Mouse (Mus musculus) brain, embryonic 18.5 days (tissue): ENCODE data around the gene 2310034G01Rik.

ENCODE experiments used
- DNase-seq: peaks from one replicate; pipeline ENCODE4 v3.0.0-alpha.2; 2012; ENCODE audit warnings: low read depth, low spot score

Gene 2310034G01Rik

DNA sequence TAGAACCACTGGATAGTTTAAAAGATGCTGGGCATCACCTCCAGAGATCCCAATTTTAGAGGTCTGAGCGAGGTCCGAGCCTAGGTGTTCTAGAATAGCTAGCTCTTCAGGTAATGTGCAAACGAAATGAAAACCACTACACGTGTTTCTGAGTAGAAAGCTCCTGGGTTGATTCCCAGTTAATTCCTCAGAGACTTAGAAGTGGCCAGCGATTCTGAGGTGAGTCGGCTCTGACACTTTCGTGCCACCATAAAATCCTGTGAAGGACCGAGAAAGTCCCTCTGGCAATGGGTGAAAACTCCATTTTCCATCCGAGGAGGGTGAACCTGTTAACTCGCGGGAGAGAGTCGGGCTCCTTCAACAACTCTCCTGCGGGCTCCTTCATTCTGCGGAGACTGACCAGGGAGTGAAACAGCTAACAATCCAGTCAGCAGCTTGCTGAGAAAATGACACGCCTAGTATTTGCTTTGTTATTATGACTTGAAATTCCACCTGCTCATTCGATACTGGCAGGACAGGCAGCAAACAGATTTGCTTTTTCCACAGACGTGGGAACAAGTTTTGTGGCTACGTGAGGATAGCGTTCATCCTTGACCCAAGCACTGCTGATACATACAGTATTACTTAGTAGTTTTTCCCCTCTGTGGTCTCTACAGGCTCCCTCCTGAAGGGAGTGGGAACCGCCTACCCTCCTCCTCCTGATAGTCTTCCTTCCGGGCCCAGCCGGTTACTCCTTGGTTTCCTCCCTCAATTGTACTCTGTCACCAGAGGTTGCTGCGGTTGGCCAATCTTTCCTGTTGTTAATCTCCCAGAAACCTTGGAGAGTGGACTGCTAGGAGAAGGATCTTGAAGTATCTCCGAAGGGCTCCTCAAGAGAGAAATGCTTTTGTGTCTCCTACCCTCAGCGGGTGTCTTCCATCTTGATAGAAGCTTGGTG lies 7.5 kb upstream of the 2310034G01Rik start:
- no peak for DNase-seq

DNA sequence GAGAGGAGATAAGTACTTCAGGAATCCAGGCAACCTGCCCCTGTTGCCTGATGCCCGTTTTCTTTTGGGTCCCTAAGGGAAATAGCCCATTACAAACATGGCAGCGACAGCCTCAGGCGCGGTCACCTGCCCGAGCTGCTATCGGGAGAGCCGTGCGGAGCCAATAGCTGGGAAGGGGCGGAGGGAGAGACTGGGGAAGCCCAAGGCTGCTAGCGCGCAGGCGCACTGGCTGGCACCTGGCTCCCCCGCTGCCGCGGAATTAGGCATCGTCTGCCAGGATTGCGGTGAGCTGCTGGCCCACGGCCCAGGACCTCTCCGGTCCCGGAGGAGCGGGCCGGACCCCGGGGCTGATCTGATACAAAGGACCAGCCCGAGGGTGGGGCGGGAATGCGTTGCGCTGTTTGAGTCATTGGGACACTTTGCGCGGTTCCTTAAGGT lies 6.6 kb upstream of the 2310034G01Rik start:
- peak; percentile 80 for DNase-seq

DNA sequence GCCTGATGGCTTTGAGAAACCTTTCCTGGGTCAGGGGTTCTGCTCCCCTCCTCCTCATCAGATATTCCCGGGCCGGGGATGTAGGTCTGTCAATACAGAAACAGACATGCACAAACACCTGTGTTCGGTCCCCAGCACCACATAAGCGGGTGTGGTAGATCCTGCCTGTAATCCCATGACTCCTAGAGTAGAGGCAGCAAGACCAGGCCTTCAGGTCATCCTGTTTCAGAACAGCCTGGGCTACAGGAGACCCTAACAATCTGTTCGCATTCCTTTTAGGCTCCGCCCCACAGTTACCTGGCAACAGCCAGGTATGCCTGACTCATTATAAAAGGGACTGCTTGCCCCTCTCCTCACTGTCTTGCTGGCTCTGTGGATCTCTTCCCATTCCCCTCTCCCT lies 552 bp downstream of the 2310034G01Rik start:
- no peak for DNase-seq

DNA sequence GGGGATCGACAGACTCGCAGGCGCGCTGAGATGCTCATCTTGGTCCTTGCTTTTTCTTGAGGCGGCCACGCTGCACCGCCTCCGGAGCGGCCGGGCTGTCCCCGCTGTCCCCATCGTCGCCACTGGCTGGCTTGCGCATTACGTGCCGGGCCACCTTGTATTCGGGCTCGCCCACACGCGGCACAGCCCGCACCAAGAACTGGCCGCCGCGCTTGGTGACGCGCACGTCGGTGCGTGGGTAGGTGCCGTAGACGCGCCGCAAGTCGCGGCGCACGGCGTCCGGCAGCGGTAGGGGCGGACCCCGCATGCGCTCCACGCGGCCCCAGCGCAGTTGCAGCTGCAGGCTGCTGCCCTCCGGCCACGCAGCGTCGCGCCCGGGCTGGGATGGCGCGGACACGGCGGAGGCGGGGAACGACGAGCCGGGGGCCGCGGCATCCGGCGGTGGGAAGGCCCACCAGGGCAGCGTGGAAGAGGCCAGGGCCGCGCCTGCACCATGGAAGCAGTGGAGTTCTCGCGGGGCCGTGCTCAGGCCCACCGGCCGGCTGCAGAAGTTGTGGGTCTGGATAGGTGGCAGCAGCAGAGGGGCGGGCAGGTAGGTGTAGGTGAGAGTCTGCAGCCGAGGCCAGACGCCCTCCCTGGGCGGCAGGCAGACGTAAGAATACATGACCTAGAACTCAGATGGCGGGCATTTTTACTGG lies 1.2 kb downstream of the 2310034G01Rik start:
- DNase-seq, result no peak

DNA sequence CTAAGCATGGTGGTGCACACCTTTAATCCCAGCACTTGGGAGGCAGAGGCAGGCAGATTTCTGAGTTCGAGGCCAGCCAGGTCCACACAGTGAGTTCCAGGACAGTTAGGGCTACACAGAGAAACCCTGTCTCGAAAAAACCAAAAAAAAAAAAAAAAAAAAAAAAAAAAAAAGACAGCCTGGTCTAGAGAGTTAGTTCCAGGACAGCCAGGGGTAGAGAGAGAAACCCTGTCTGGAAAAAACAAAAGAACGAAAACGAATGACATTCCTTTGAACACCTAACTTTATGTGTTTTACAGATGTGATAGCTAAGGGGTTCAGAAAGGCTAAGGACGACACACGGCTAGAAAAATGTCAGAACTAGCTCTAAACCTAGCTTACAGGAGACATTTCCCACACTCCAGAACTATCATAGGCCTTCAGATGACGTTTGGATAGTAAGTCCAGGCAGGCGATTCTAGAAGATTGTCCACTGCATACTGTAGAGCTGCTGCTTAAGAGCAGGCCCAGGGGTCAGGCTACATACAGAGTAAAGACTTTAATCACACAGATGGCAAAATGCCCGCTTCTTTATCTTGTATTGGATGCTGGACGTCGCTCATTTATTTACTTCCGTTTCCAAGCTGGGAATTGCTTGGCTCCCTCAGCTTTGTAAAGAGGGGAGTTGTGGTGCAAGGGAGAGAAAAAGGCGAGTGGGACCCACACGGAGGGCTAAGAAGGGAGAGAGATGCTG lies 2.0 kb downstream of the 2310034G01Rik start:
- no peak for DNase-seq

DNA sequence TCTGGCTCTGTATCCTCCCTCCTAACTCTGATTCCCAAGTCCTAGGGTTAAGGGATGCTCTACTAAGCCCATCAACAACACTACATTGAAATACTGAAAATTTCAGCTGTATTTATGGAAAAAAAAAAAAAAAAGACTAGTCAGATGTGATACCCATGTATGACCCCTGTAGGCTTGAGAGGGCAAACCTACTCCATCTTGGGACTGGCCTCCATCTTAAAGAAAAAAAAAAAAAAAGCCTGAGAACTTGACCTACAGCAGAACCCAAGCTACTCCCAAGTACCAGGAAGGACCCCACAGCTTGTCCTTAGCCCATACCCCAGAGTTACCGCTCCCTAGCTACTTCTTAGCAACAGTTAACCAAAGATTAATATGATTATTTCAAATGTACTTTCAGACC lies 3.0 kb downstream of the 2310034G01Rik start:
- DNase-seq, result no peak

DNA sequence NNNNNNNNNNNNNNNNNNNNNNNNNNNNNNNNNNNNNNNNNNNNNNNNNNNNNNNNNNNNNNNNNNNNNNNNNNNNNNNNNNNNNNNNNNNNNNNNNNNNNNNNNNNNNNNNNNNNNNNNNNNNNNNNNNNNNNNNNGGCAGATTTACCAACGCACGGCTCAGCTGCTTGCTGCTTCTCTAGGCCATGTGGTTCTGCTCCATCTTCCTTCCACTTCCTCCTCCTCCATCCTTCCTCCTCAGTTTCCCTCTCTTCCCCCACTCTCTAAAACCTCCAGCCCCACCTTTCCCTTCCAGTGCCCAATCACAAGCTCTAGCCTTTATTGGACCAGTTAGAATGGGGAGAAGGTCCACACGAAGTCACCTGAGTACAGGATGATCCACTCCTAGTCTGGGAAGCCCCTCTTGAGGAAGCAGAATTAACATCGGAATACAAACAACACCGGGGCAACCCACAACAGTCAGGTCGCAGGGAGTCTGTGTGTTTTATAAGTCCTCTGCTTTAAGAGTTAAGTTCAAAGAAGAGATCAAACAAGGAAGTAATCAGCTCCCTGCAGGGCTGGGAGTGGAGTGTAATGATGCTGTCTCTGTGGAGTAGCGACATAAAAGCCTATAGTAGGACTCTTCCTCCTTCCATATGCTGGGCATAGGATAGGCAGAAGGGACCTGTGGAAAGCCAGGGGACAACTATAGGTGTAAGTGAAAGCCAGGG lies 5.2 kb downstream of the 2310034G01Rik start:
- DNase-seq, result no peak

DNA sequence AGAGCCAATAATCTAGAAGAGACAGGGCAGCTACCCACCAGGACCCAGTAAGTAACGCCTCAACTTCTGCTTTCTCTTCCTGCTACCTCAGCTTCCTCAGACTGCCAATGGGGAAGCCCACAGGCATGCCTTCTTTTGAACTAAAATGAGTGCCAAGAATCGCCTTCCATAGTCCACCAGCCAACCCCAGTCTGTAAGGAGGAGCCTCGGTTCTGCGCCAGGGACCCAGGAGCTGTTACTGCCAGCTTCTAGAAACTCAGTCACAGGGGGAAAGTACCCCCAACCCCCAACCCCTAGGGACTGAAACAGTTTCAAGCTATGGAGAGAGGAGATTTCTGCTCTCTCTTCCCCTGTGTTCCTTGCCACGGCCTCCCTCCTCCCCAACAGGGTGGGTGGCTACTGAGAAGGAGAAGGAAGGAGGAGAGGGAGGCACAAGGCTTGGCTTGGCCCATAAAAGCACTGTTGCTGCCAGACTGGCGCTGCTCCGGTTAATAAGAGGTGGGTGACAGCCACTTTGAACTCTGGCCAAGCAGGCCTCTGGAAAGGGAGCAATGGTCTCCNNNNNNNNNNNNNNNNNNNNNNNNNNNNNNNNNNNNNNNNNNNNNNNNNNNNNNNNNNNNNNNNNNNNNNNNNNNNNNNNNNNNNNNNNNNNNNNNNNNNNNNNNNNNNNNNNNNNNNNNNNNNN lies 10.7 kb downstream of the 2310034G01Rik start:
- no peak for DNase-seq

DNA sequence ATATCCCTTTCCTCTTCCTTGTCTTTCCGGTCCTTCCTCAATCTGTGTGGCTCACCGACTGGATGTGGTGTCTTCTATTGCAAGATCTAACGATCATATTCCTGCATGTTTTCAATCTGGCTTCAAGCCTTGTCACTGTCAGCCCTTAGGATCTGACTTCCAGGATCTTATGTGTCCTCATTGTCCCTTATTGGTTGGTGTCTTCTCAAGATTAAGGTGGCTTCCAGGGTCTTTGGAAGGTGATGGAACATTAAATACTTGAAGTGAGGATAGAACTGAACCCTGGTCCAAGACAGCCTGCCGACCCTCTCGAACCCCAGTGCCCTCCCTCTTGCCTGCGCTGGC lies 11.2 kb downstream of the 2310034G01Rik start:
- DNase-seq, result no peak

DNA sequence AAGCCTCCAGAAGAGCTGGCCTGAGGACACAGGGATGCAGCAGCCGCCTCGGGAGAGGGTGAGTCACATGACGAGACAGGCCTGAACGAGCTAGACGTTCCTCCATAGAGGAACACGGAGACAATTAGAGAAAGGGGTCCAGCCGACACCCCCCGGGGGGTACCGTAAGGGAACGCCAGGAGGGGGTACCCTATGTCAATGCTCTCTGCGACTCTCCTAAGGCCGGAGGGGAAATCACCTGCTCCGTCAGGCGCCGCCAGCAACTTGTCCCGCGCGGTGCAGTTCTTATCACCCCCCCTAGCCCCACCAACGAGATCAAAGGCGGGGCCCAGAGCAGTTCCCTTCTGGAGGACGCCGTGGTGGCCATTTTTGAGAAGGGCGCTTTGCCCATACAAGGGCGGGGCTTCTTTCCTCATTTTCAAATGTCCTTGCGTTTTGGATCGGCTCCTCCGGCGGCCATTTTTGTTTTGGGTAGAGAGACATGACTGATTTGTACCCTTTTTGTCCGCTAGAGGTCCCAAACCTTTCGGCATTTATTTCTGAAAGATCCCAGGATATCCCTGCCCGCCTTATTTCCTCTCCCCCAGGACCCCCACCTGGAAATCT lies 11.7 kb downstream of the 2310034G01Rik start, which contains the start of gene Cuedc2:
Cuedc2 (minus strand) TSS at position 372 of the 606 bp plus-strand sequence.
- peak; percentile 93 for DNase-seq

DNA sequence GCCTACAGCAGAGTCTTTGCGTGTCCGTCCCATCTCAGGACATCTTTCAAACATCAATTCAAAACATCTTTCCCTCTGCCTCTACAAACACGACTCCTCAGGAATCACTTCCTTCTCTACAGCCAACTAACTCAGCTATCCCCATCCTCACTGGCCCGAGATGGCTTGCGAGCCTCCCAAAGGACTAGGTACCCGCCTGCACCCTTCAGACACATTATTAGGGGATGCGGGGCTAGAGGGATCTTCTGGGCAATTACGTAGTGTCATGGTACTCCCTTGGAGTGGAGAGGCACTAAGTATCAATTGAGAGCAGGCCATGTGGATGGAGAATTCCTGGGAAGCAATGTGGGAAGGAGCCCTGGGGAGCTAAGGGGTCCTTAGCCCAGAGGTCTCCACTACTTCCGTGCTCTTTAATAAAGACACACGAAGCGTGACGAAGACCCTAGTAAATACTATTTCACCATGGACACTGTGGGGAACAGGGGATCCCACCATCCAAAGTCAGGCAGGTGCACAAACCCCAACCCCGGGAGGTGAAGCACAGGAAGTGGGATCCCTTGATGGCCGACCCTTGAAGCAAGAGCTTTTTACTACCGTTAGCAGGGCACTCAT lies 12.3 kb downstream of the 2310034G01Rik start:
- DNase-seq, result no peak

DNA sequence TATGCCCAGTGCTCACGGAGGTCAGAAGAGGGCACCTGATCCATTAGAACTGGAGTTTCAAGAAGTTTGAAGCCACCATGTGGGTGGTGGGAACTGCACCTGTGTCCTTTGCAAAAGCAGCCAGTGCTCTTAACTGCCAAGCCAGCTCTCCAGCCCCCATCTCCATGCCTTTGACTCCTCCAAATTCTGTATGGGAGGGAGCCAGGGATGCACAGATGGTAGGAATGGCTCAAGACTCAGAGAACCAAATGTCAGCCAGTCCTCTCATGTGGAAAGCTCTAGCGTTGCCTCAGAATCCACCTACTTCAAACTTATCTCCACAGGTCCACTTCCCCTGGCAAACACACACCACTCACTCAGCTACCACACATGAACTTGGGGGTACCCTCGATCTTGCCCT lies 16.2 kb downstream of the 2310034G01Rik start:
- no peak for DNase-seq

DNA sequence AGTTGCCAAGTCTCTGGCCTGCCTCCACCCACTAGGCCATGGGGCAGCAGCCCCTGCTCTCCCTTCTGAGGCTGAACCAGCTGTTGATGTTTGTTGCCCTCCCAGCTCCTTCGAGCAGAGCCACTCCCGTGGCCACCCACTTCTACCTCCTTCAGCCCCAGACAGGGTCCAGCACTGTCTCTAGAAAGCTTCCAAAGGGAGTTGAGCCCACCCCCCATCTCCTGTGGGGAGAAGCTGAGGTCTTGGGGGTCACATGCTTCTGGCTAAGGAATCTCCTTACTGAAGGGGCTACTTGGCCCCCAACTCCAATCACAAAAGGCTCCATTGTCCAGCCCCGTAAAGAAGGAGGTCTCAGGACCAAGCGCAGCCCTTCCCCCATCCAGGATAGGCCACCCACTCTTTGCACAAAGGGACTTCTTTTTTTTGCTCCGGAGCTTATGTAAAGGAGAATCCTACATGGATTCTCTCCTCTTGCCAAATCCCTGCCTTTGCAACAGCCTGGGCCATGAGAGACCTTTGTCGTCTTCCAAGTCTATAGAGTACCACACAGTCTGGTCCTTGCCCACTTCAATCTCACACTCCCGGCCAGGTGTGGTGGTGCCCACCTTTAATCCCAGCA lies 17.3 kb downstream of the 2310034G01Rik start:
- DNase-seq, result no peak

DNA sequence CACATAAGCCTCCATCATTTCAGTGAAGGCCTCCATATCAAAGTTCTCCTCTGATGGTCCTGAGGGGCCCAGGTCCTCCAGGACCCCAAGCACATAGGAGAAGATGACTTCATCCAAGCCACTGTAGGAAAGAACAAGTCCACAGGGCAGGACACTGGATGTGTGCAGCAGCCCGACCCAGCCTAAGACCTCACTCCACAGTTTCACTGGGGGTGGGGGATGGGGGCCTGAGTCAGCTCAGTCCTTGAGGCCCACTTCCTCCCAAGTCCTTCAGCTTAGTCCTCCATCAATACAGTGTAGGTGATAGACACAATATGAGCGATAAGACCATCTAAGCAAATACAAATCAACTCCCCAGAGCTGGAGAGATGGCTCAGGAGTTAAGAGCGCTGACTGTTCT lies 18.2 kb downstream of the 2310034G01Rik start:
- no peak for DNase-seq

DNA sequence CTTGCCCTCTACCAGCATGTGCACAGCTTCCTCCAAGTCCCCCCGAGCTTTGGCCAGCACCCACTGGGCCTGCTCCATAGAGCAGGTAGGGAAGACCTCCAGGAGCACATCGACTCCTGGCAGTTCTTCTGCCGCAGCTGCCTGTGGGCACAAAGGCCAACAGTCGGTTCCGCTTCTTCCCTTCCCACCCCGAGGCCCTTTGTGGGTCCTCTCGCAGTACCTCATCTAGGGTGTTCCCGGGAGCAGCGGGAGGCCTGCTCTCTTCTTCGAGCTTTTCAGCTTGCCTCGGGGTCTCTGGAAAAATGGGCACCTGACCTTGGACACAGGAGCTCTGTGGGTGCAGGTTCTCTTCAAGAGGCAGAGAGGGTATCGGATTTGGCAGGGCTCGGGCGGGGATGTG lies 18.8 kb downstream of the 2310034G01Rik start:
- DNase-seq, result no peak

DNA sequence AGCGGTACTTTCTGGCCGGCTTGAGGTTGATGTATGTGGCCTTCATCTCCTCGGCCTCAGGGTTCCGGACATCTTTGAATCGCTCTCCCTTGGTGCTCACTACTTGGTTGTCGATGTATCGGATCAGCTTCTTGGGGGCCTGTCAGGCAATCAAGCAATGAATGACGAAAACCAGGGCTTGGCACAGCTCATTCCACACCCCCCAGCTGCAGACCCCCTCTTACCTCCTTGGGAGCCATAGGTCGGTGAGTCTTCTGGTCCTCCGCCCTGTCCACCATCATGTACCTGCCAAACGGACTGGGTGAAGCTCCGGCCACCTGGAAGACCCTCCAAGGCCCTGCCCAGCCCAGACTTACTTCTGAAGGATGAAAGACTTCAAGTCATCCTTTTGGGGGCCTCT lies 19.4 kb downstream of the 2310034G01Rik start:
- no peak for DNase-seq

DNA sequence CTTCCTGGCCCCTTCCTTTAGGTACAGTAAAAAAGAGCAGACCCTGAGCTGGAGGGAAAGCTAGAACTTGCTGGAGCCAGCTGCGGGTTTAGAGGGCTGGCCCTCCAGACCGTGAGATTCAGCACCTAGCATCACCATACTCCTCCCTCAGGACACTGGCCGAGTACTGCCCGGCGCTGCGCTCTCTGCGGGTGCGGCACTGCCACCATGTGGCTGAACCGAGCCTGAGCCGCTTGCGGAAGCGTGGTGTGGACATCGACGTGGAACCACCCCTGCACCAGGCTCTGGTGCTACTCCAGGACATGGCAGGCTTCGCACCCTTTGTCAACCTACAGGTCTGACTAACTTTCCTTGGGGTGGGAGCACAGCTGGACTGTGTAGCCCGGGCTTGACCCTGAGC lies 20.2 kb downstream of the 2310034G01Rik start:
- no peak for DNase-seq

DNA sequence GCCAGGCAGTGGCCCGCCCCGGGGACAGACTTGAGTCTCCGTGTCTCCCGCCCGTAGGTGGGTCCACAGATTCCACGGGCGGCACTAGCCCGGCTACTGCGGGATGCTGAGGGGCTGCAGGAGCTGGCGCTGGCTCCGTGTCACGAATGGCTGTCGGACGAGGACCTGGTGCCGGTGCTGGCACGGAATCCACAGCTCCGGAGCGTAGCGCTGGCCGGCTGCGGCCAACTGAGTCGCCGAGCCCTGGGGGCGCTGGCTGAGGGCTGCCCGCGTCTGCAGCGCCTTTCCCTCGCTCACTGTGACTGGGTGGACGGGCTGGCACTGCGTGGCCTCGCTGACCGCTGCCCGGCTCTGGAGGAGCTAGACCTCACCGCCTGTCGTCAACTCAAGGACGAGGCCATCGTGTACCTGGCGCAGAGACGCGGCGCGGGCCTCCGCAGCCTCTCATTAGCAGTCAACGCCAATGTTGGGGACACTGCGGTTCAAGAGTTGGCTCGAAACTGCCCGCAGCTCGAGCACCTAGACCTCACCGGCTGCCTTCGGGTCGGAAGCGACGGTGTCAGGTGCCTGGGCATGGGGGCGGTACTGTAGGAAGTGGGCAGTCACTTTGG lies 21.0 kb downstream of the 2310034G01Rik start:
- no peak for DNase-seq
